Mouse (Mus musculus): ENCODE measurements around the gene Spc24.
"Not testable (repeated sequence)": the region's sequence is repeated elsewhere in the genome, so short reads cannot be mapped to it uniquely, and the experiment has no call there.

Spc24 gene

DNA sequence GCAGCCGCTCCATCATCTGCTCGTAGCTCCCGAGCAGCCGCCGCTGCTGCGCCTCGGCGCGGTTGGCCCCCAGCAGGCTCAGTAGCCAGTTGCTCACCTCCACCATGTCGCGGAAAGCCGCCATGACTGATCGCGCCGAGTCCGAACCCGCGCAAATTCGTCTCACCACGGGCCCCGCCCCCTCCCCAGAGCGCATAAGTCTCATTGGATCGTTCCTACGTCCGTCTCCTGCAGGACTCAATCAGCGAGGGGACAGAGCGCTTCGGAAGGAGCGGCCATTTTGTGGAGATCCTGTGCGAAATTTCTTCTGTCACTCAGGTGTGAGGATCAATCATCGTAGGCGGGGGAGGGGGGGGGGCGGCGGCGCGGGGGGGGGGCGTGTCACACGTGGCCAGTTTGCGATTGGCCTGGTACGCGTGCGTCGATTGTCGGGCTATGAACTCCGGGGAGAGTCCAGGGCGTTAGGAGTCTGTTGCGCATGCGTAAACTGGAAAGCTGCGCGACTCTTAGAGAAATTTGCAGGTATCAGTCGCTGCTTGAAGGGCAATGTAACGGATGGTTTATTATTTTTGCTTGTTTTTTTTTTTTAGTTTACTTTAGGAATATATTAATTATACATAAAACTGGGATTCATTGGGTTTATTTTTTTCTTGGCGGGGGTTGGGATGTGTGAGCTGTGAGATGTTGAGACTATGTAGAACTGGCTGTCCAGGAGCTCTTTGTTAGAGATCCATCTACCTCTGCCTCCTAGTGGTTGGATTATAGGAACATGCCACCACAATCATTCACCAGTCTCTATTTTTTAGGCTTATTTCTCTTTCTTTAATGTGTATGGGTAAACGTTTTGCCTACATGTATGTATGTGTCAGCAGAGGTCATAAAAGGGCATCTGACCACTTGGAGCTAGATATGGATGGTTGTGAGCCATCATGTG, at the start of gene Spc24:
Gene Spc24, minus strand, starts transcription at position 149 of the 934 bp plus-strand sequence.
- DNase-seq (ENCODE audit: low read depth), result peak; percentile 98

GRCm38 (mm10) chr9:21808561-21808960, 48.5 kb upstream of the Spc24 start:
- DNase-seq (ENCODE audit: low read depth), result no peak

DNA sequence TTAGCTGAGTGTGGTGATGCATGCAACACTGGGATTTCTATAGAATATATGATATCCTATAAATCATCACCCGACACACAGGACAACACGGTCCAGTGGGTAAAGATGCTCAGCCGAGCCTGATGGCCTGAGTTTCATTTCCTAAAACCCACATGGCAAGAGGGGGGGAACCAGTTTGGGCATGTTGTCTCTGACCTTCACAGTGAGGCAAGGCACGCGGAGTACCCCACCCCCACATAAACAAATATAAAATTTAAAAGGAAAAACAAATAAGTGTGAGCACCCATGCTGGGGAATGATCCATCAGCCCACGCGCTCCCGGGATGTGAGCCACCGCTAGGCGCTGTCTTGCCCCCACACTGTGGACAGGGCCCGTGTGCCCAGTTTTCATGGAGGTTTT, 46.9 kb upstream of the Spc24 start:
- DNase-seq (ENCODE audit: low read depth), result no peak

- no peak for DNase-seq (ENCODE audit: low read depth)
Observed at GRCm38 (mm10) chr9:21806363-21806762, 46.3 kb upstream of the Spc24 start.

DNA sequence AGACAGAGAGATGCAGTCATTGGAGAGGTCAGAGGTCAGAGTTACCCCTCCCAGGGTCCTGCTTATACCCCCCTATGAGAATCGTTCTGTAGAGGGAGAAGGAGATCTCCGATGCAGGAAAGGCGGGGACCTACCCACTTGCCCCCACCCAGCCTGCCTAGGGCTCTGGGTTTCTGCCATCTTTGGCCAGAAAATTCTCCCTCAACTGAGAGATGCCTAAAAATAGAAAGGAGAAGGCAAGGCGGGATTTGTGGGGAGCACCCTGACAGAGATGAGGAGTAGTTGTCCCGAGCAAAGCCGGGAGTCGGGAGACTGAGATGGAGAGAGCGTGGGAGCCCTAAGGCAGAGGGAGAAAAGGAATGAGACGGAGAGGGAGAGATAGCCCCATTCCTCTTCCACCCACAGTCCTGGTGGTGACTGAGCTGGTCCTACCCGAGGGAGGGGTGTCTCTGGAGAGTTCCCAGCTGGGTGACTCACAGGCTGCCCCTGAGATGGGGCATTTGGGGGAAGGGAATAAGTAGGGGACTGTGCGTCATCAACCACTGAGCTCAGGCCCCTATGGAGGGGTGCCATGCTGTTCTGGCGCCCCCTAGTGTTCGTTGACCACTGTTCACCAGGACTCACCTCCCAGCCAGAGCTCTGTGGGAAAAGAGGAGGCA, 44.0 kb upstream of the Spc24 start:
- DNase-seq (ENCODE audit: low read depth), result peak; percentile 83

- DNase-seq (ENCODE audit: low read depth), result no peak
Observed at GRCm38 (mm10) chr9:21801591-21801990, 41.5 kb upstream of the Spc24 start.

DNA sequence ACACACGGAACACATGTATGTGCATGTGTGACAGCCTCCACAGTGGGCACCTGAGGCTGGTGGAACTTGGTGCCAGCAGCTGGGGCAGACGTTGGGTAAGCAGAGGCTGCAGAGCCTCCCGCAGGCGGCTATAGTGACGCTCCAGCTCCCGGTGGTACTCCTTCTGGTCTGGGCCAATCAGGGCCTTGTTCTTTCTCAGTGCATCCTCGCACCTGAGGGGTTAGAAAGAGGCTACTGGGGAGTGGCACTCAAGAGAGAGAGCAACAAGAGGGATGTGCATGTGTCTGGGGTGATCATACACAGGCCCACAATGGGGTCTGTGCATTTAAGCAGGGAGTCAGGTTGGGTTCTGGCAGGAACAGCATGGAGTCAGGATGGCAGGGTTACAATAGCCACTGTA, 41.0 kb upstream of the Spc24 start:
- no peak for DNase-seq (ENCODE audit: low read depth)

DNA sequence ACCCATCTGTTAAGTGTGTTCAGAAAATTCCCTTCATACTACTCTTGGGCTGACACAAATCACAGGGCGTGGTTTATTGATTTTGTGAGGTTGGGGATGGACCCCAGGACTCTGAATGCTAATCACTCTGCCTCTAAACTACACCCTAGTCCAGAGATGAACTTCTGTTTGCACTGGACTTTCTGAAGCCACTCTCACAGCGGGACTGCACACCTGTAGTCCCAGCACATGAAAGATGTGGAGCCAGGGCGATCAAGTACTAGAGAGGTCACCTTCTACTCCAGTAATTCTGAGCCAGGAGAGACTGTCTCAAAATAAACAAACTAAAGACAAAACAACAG, 38.9 kb upstream of the Spc24 start:
- DNase-seq (ENCODE audit: low read depth), result no peak

DNA sequence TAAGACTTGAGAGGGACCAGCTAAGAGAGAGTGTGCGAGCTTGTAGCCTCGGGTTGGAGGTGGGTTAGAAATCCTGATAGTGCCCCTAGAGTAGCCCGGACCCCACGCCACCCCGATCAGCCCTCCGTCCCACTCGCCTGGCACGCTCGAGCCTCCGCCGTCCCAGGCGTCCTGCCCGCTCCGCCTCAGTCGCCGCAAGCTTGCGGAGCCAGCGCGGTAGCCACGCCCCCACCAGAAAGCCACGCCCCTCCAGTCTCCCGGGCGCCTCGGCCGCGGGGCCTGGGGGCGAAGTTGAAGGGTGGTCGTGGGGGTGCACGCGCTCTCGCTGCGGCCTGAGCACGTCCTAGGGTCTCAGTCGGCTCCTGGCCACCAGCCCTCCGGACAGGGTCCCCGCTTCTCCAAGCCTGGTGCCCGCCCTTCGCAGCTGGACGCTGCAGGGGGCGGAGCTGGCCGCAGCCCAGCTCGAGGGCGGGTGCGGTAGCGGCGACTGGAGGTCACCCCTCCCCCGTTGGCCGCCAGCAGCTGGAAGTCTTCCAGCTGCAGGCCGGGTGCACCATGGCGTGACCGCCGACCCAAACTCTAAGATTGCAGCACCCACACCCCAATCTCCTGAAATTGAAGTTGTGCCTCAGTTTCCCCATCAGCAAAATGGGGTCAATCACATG, 38.4 kb upstream of the Spc24 start, which contains the start of gene Kank2:
Gene Kank2, minus strand, starts transcription at position 400 of the 665 bp plus-strand sequence.
- DNase-seq (ENCODE audit: low read depth), result peak; percentile 35

DNA sequence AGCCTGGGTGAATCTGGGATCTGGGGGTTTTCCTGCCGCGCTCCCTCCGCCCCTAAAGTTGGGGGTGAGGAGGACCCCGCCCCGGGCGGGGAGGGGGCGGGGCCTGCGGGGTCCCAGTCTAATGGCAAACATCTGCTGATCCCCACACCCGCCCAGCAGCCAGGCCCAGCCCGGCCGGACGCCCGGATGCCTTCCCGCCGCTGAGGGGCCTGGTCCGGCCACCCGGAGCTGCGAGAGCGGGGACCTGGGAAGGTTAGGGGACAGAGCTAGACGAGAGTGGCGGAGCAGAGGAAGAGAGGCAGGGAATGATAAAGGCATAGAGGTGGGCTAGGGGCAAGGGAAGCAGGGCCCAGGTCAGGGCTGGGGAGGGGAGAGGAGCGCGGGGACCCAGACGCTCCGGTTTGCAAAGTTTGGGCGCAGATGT, 37.8 kb upstream of the Spc24 start:
- DNase-seq (ENCODE audit: low read depth), result no peak

GRCm38 (mm10) chr9:21796919-21797318, 36.8 kb upstream of the Spc24 start:
- DNase-seq (ENCODE audit: low read depth), result no peak

DNA sequence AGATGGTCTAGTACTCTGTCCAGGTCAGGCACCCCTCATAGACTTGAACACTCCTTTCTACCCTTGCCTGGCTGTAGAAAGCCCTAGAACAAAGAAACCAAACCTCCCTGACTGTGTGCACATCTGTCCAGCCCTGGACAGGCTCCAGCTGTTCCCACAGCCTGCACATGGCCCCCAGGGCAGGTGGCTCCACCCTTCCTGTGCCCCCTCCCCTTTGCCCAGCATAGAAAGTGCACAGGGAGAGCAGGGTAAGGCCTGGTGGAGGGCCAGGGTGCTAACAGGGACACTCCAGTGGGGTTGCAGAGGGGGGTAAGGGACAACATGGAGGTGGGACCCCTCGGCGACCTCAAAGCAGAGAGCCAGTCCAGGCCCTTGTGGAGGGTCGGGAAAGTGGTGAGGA, 36.2 kb upstream of the Spc24 start:
- no peak for DNase-seq (ENCODE audit: low read depth)

DNA sequence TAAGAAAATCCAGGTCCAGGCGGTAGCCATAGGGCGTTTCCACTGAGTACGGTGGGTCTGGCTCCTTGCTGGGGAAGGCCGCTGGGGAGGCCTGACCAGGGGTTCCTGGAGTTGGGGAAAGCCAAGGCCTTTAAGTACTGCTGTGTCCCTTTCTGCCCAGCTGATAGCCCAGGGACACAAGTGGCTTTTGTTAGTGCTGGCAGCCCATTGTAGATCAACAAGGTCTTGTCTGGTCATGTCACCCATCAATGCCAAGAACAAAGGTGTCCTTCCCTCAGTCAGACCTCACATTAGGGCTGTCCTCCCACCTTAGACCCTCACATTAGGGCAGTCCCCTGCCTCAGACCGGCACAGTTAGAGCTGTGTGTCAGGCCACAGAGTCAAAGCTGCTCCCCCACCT, 35.5 kb upstream of the Spc24 start:
- DNase-seq (ENCODE audit: low read depth), result no peak

DNA sequence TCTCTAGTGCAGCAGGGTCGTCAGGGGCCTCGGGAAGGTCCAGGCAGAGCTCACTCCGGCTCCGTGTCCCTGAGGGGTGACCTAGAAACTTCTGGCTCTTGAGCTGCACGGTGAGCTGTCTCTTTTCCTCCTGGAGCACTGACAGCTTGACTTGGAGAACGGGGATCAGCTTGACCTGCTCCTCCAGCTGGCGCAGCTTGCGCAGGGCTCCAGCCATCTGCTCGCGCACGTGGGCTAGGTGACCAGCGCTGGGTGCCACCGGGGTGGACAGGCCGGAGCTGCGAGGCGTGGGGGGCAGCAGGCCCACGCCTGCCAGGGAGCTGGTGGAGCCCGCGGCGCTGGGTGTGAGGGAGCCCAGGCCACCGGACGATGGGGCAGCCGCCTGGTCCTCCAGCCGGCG, 34.8 kb upstream of the Spc24 start:
- no peak for DNase-seq (ENCODE audit: low read depth)

GRCm38 (mm10) chr9:21794344-21794834, 34.3 kb upstream of the Spc24 start:
- DNase-seq (ENCODE audit: low read depth), result no peak

- not testable (repeated sequence) for DNase-seq (ENCODE audit: low read depth)
Observed at GRCm38 (mm10) chr9:21793507-21793906, 33.4 kb upstream of the Spc24 start.

- no peak for DNase-seq (ENCODE audit: low read depth)
Observed at GRCm38 (mm10) chr9:21792644-21793043, 32.5 kb upstream of the Spc24 start.

DNA sequence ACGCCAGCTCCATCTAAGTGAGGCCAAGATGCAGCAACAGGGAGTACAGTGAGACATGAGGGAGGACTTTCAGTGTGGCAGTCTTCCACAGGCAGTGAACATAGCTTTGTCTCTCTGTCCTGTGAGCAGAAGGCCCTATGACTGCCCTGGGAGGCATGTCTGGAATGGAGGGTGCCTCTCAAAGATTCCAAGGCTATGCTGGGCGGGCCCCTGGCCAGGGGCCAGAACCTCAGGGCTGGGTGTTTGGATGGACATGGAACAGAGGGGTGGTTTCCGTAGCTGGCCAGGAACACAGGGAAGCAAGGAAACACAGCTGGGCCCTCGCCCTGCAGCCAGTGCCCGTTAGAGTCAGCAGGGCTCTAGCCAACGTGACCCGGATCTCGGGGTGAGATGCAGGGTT, 31.8 kb upstream of the Spc24 start:
- no peak for DNase-seq (ENCODE audit: low read depth)

- DNase-seq (ENCODE audit: low read depth), result no peak
Observed at GRCm38 (mm10) chr9:21788234-21788633, 28.1 kb upstream of the Spc24 start.

DNA sequence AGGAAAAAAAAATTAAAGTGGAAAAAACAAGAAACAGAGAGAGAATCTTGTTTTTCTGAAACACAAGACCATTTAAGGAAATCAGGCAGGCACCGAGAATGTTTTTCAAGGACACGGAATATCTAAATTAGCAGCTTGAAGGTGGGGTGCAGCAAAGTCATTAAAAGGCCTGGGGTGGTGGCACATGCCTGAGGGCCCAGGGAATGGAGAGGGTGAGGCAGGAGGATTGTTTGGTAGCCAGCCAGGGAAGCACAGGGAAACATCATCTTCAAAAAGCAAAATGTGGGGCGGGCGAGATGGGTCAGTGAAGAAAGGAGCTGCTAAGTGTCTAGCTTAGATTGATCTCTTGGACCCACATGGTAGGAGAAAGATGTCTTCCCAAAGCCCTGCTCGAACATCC, 27.6 kb upstream of the Spc24 start:
- DNase-seq (ENCODE audit: low read depth), result no peak

- peak; percentile 37 for DNase-seq (ENCODE audit: low read depth)
Observed at GRCm38 (mm10) chr9:21786906-21787305, 26.8 kb upstream of the Spc24 start.

DNA sequence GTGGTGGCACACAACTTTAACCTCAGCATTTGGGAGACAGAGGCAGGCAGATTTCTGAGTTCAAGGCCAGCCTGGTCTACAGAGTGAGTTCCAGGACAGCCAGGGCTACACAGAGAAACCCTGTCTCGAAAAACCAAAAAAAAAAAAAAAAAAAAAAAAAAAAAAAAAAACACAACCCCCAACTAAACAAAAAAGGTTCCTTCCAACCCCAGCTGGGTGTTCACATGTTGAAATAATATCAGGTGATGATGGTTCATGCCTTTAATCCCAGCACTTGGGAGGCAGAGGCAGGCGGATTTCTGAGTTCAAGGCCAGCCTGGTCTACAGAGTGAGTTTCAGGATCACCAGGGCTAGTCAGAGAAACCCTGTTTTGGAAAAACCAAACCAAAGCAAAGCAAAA, 26.2 kb upstream of the Spc24 start:
- not testable (repeated sequence) for DNase-seq (ENCODE audit: low read depth)

All from c-Kit-positive CD71-negative TER-119-negative erythroid progenitor cells, embryonic 14.5 days (primary cell).